Mouse (Mus musculus) intestine, postnatal 0 days (tissue): ENCODE measurements at regions not wholly inside any gene's neighbourhood (a gene's known extent, or its start where the extent isn't known, plus 50 kb on each side); places are given as distances from the start of the nearest gene placed in this dataset.

ENCODE experiments used
- ATAC-seq: fragments of 200-750 bp; cut with Nextera tagmentation; 2 replicates; pipeline ENCODE4 v1.8.0; 2017; ENCODE audit warnings: mild to moderate bottlenecking, moderate TSS enrichment, moderate library complexity
- H3K27ac ChIP-seq: fragments of 300-500 bp; sonication (generic); 2 replicates; pipeline ENCODE4 v1.5.1; 2014; ENCODE audit warnings: mild to moderate bottlenecking, low read depth, low read length, moderate library complexity
- H3K27me3 ChIP-seq: fragments of 300-500 bp; sonication (generic); replicated peaks from 2 replicates; pipeline ENCODE4 v1.6.1; 2014; ENCODE audit warnings: low read length, mixed read lengths; ENCODE audit not compliant: control insufficient read depth, insufficient read depth
- H3K36me3 ChIP-seq: fragments of 300-500 bp; sonication (generic); 2 replicates; pipeline ENCODE4 v1.6.1; 2014; ENCODE audit warnings: mild to moderate bottlenecking, moderate library complexity; ENCODE audit not compliant: control insufficient read depth, insufficient read depth
- H3K4me1 ChIP-seq: fragments of 300-500 bp; sonication (generic); replicated peaks from 2 replicates; pipeline ENCODE4 v1.6.1; 2014; ENCODE audit warnings: antibody characterized with exemption, low read length, mixed read lengths; ENCODE audit not compliant: control insufficient read depth, insufficient read depth
- H3K4me2 ChIP-seq: fragments of 300-500 bp; sonication (generic); replicated peaks from 2 replicates; pipeline ENCODE4 v1.6.1; 2014; ENCODE audit warnings: low read depth, mild to moderate bottlenecking, moderate library complexity
- H3K4me3 ChIP-seq: fragments of 300-500 bp; sonication (generic); 2 replicates; pipeline ENCODE4 v1.5.1; 2014; ENCODE audit warnings: low read depth, low read length
- H3K9ac ChIP-seq: fragments of 300-500 bp; sonication (generic); 2 replicates; pipeline ENCODE4 v1.6.1; 2014; ENCODE audit warnings: mild to moderate bottlenecking, low read depth, low read length
- H3K9me3 ChIP-seq: fragments of 300-500 bp; sonication (generic); 2 replicates; pipeline ENCODE4 v1.6.1; 2016; ENCODE audit warnings: mixed run types; ENCODE audit not compliant: control insufficient read depth
- CTCF ChIP-seq: sonication (generic); IDR thresholded peaks from 2 replicates; pipeline ENCODE4 v1.5.1; 2016; ENCODE audit warnings: low read depth, mild to moderate bottlenecking, control low read depth, antibody characterized with exemption, moderate library complexity
- WGBS: fragments of 180-500 bp; shearing (Covaris S2); extraction: QIAGEN DNeasy Blood & Tissue Kit; methylation state at CpG from one replicate; pipeline ENCODE4 v1.1.7; 2014; 5-methylcytosine and 5-hydroxymethylcytosine counted together

DNA sequence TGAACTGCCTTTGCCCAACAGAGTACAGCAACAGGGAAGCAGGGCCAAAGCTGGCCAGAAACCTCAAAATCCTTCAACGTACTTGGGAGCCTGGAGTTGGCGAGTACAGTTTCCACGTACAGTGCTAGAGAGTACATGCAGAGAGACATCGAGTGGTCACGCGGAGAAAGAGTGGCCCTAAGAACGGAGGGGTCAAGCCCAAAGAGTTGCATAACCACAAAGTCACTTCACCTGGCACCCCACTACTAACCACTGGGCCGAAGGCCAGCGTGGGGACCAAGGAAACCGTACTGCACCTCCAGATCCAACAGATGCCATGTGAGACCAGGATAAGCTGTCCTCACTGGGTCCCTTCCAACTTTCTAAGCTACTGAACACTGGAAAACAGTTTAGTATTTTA, 56.2 kb upstream of the Ephb1 start:
- no peaks in the 10 kb centered on the region for H3K4me1 ChIP-seq
- no peak for TF ChIP-seq CTCF
- H3K9me3 ChIP-seq, result no peaks in the 10 kb centered on the region
- H3K27ac ChIP-seq, result no peak overlapping the region
- H3K36me3 ChIP-seq, result no peaks in the 10 kb centered on the region
- no peak overlapping the region for H3K9ac ChIP-seq
- no peak overlapping the region for H3K4me2 ChIP-seq
- no peak overlapping the region for H3K4me3 ChIP-seq
- no peak for ATAC-seq
- H3K27me3 ChIP-seq, result no peaks in the 10 kb centered on the region
- WGBS, result 92% methylated on average over 10 of the region's 10 CpGs

DNA sequence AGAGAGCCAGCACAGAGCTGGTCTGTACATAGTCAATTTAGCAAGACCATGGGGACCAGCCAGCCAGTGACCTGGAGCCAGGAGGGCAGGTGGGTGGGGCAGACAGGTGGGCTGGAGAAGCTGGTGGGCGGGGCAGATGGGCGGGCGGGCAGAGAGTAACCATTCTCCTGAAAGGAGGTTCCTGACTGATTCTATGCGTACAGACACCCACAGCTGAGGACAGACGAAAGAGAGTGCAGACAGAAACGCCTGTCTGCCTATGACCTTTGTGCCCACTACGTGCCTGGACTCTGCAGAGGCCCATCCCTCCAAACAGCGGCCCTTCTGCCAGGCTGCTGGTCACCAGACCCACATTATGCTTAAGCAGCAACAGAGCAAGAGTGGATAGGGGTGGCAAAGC, 51.5 kb upstream of the Ephb1 start:
- 15% methylated on average over 8 of the region's 8 CpGs for WGBS
- no peaks in the 10 kb centered on the region for H3K36me3 ChIP-seq
- no peak overlapping the region for H3K27ac ChIP-seq
- H3K4me2 ChIP-seq, result no peak overlapping the region
- H3K4me3 ChIP-seq, result no peak overlapping the region
- no peak overlapping the region for H3K9ac ChIP-seq
- H3K27me3 ChIP-seq, result no peaks in the 10 kb centered on the region
- no peaks in the 10 kb centered on the region for H3K9me3 ChIP-seq
- ATAC-seq, result 0 out of 2 replicates have a peak, but pooled peaks have one; percentile 19
- H3K4me1 ChIP-seq, result no peaks in the 10 kb centered on the region
- no peak for TF ChIP-seq CTCF
